Mouse (Mus musculus) heart, embryonic 14.5 days (tissue): ENCODE results near the gene Nags. TPM values are rescaled to one million over a fixed set of nuclear protein-coding genes. Genes with fewer than 3 reads are reported as not detected.
A peak's percentile ranks its signal among the peaks of the same experiment; 100 is the strongest.

ENCODE experiments used
- ATAC-seq: fragments of 200-750 bp; cut with Nextera tagmentation; 2 replicates; pipeline ENCODE4 v1.8.0; 2017; ENCODE audit warnings: low read depth, moderate TSS enrichment; ENCODE audit not compliant: insufficient number of reproducible peaks, insufficient read depth, low FRiP score
- H3K27ac ChIP-seq, 2 experiments: fragments of 200-500 bp in 1 of 2; fragments of 300-500 bp in 1 of 2; sonication (generic) in 1 of 2; replicated peaks in 1 of 2; 2 replicates each; pipeline ENCODE4 v1.5.1; 2012 to 2014; ENCODE audit warnings: low read depth in 2 of 2, low read length in 2 of 2, control low read depth in 1 of 2, mild to moderate bottlenecking in 1 of 2, mixed read lengths in 1 of 2; ENCODE audit not compliant: control insufficient read depth in 1 of 2, insufficient read depth in 1 of 2
- H3K27me3 ChIP-seq: fragments of 300-500 bp; sonication (generic); 2 replicates; pipeline ENCODE4 v1.6.1; 2014; ENCODE audit warnings: mild to moderate bottlenecking, low read length, control low read depth; ENCODE audit not compliant: control insufficient read depth, insufficient read depth
- H3K36me3 ChIP-seq: fragments of 300-500 bp; sonication (generic); 2 replicates; pipeline ENCODE4 v1.6.1; 2014; ENCODE audit warnings: mild to moderate bottlenecking, control low read depth, low read length, mixed read lengths; ENCODE audit not compliant: control insufficient read depth, insufficient read depth
- H3K4me1 ChIP-seq, 2 experiments: fragments of 200-500 bp in 1 of 2; fragments of 300-500 bp in 1 of 2; sonication (generic) in 1 of 2; 2 replicates each; pipeline ENCODE4 v1.6.1; 2012 to 2014; ENCODE audit warnings: low read length in 2 of 2, control low read depth in 1 of 2, mixed read lengths in 1 of 2; ENCODE audit not compliant: control insufficient read depth in 2 of 2, insufficient read depth in 2 of 2
- H3K4me2 ChIP-seq: fragments of 300-500 bp; sonication (generic); 2 replicates; pipeline ENCODE4 v1.6.1; 2014; ENCODE audit warnings: mild to moderate bottlenecking, low read length
- H3K4me3 ChIP-seq, 2 experiments: fragments of 200-500 bp in 1 of 2; fragments of 300-500 bp in 1 of 2; sonication (generic) in 1 of 2; 2 replicates each; pipeline ENCODE4 v1.5.1; 2012 to 2014; ENCODE audit warnings: low read length in 2 of 2, mild to moderate bottlenecking in 2 of 2, control low read depth in 1 of 2, low read depth in 1 of 2, moderate library complexity in 1 of 2; ENCODE audit not compliant: control insufficient read depth in 1 of 2, insufficient read depth in 1 of 2
- H3K9ac ChIP-seq: fragments of 300-500 bp; sonication (generic); 2 replicates; pipeline ENCODE4 v1.6.1; 2014; ENCODE audit warnings: mild to moderate bottlenecking, low read length
- H3K9me3 ChIP-seq: fragments of 300-500 bp; sonication (generic); 2 replicates; pipeline ENCODE4 v1.6.1; 2016; ENCODE audit warnings: low read length, control low read depth; ENCODE audit not compliant: control insufficient read depth
- WGBS: fragments of 180-500 bp; shearing (Covaris S2); extraction: QIAGEN DNeasy Blood & Tissue Kit; methylation state at CpG from one replicate; pipeline ENCODE4 v1.1.7; 2014; 5-methylcytosine and 5-hydroxymethylcytosine counted together
- polyA plus RNA-seq: library from polyadenylated mRNA; unstranded; fragments of >200 nt; fragmentation: Nextera tagmentation; extraction: Ambion mirVana; gene quantifications from 2 replicates; pipeline ENCODE4 v1.2.1, GENCODE M21; 2014

The Nags gene
- polyA plus RNA-seq, 1 experiment from 2014 or later: not detected

DNA sequence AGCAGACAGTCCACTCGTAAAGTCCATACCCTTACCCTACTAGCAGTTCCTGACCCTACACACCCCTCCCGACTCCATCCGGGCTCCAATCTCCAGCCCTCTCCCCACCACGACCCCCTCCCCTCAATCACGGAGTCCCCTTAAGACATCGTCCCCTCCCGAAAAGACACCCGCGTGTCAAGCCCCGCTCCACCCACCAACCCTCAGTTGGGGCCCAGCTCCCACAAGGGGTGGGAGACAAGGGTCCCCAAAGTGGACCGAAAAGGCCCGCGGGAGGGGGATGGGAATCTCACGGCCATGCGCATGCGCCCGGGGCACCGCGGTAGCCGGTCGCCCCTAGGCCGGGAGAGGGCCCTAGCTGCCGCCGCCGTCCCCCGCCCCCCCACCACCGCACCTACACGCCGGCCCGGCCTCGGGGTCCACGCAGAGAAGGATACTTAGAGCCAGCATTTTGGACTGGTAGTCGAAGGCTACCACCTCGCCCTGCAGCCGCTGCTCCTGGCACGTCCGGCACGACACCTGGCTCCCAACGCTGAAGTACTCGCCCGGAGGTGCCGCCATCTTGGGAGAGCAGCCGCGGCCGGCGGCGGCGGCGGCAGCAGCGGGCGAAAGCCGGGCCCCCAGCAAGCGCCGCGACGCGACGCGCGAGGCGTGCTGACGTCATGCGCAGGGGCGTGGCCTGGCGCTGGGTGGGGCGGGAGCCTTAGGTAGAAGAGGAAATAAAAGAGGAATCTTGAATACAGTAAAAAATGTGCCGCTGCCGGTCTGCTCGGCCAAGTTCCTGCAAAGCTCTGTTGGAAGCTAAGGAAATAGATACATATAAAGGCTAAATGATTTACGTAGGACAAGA, 39.6 kb downstream of the Nags start, which contains the start of gene Lsm12:
TSS of gene Lsm12 (minus strand) at position 651 of the 850 bp plus-strand sequence.
- under 1% methylated on average over 69 of the region's 70 CpGs for WGBS
- peaks cover 0 to 15% of the 10 kb centered on the region in 2 experiments; a peak in 2 of 4 replicates for H3K4me1 ChIP-seq
- H3K9ac ChIP-seq: peak within 1 kb of the TSS; percentile 95
- H3K4me3 ChIP-seq: peak within 1 kb of the TSS; percentile 80 to 96
- H3K4me2 ChIP-seq: peak within 1 kb of the TSS; percentile 85
- no peaks in the 10 kb centered on the region for H3K27me3 ChIP-seq
- no peaks in the 10 kb centered on the region for H3K9me3 ChIP-seq
- peaks cover 32% of the 10 kb centered on the region for H3K36me3 ChIP-seq
- peak; percentile 80 for ATAC-seq
- H3K27ac ChIP-seq: peak within 1 kb of the TSS; percentile 90 to 94

DNA sequence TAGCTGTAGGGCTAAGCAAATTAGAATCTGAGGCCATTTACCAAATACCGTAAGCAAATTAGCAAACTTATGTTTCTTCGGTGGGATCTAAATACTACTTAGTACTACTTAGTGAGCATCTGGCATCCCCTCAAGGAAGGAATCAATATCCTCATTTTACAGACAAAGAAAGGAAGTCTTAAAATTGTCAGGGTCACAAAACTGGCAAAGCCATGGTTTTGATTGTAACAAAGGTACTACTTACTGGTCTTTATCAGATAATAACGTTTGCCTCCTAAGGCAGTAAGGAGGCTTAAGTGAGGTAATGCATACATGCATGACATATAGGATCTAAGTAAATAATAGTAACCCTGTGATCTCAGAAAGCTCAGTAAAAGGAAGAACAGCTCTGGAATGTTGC, 40.4 kb downstream of the Nags start:
- H3K4me1 ChIP-seq: peaks cover under 1 to 21% of the 10 kb centered on the region in 2 experiments; a peak in 3 of 4 replicates
- peak overlapping the region in 1 of 2 experiments; percentile 96; a peak in 2 of 4 replicates for H3K4me3 ChIP-seq
- H3K36me3 ChIP-seq: peaks cover 24% of the 10 kb centered on the region
- ATAC-seq: no peak
- WGBS: 55% methylated on average over 3 of the region's 3 CpGs
- peak overlapping the region; percentile 95; the same call in 1 of the 2 replicates for H3K9ac ChIP-seq
- no peaks in the 10 kb centered on the region for H3K9me3 ChIP-seq
- H3K27ac ChIP-seq: no peak overlapping the region; a peak in 1 of 4 replicates
- H3K4me2 ChIP-seq: peak overlapping the region; percentile 85
- no peaks in the 10 kb centered on the region for H3K27me3 ChIP-seq

DNA sequence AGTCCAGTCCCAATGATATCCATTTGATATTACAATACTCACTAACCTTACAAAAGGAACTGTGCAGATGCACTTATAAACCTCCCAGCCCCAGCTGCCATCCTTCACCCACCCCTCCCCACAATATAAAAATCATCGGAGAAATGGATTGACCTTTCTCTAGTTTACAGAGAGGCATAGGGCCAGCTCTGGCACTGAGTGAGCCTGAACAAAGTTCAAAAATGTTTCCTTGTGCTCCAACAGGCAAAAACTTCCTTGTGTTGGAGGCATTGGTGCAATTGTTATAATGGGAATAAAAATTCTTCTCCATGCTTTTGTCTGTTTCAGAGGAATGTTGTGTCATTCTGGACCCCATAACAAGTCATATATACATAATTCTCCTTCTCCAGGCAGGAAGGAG, 40.9 kb downstream of the Nags start:
- ATAC-seq: no peak
- H3K4me3 ChIP-seq: no peak overlapping the region
- WGBS: 72% methylated on average over 1 of the region's 1 CpGs
- H3K9me3 ChIP-seq: no peaks in the 10 kb centered on the region
- H3K36me3 ChIP-seq: peaks cover 19% of the 10 kb centered on the region
- no peak overlapping the region for H3K4me2 ChIP-seq
- H3K27me3 ChIP-seq: no peaks in the 10 kb centered on the region
- H3K9ac ChIP-seq: no peak overlapping the region
- no peak overlapping the region for H3K27ac ChIP-seq
- H3K4me1 ChIP-seq: peaks cover 2 to 24% of the 10 kb centered on the region in 2 experiments; a peak in 3 of 4 replicates

DNA sequence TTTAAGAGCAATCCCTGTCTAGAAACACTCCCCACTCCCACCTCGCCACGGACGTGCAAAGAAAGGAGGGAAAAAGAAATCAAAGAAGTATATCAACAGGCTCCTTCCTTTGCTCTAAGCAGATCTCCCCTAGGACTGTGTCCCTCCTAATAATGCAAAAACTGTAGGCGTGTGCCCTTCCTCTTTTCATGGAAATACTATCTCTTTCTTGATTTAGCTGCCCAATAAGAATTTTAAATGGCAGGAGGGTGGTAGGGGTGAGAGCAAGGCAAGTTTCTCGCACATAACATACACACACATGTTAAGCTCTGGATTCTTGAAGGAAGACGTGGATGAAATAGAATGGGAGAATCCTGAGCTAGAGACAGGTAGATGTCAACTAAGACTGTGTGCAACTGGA, 43.7 kb downstream of the Nags start:
- Histone ChIP-seq H3K4me1 (peaks cover 2 to 16% of the 10 kb centered on the region in 2 experiments; a peak in 3 of 4 replicates), H3K9me3 (no peaks in the 10 kb centered on the region), H3K27me3 (no peaks in the 10 kb centered on the region), H3K36me3 (peaks cover 21% of the 10 kb centered on the region), H3K9ac (peak overlapping the region; percentile 77), H3K4me2 (peak overlapping the region; percentile 77), H3K4me3 (peak overlapping the region; percentile 62 to 81), H3K27ac (peak overlapping the region in 1 of 2 experiments; percentile 20; a peak in 1 of 4 replicates)
- WGBS: 53% methylated on average over 6 of the region's 6 CpGs
- ATAC-seq: no peak

DNA sequence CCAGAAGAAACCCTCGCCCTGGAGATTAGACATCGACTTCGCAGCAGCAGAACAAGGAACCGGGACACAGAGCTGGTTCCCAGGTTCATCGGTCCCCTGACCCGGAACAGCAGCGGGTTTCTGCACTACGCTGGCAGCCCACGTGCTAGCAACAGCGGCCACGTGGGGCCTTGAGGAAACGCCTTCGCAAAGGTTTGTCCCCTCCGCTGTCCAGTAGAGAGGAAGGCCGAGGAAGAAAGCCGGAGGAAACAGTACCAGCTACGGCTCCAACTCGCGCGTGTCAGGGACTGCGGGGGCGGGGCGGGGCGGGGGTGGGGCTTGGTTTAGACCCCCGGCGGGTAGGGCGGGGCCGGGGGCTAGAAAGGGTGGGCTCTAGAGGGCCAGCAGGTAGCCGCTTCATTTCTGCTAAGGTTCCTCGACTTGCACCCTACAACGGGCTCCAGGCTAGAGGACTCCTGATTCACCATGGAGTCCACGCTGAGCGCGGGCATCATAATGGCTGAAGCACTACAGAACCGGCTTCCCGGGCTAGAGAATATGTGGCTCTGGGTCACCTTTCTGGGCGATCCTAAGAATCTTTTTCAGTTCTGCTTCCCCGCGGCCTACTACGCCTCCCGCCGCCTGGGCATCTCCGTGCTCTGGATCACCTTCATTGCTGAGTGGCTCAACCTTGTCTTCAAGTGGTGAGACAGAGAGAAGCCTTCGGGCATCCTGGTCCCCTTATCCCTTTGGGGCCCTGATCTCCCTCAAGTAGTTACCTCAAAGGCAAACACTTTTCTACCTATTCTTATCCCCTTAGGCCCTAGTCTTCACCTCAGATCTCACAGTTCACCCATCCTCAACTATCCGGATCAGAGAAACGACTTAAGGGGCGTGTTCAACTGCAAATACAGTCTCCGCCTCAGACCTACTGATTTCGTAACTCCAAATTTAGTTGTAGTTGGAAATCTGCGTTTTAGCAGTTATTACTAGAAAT, 44.4 kb downstream of the Nags start, which contains the start of gene G6pc3:
TSS of gene G6pc3 (plus strand) at position 160 of the 976 bp plus-strand sequence.
- peak within 1 kb of the TSS; percentile 77 for H3K9ac ChIP-seq
- H3K4me1 ChIP-seq: peaks cover 2 to 12% of the 10 kb centered on the region in 2 experiments; a peak in 3 of 4 replicates
- H3K9me3 ChIP-seq: no peaks in the 10 kb centered on the region
- WGBS: 2% methylated on average over 50 of the region's 50 CpGs
- peak within 1 kb of the TSS; percentile 62 to 81 for H3K4me3 ChIP-seq
- peak within 1 kb of the TSS; percentile 34 to 60 for H3K27ac ChIP-seq
- peak within 1 kb of the TSS; percentile 77 for H3K4me2 ChIP-seq
- ATAC-seq: peak; percentile 81
- no peaks in the 10 kb centered on the region for H3K27me3 ChIP-seq
- H3K36me3 ChIP-seq: peaks cover 29% of the 10 kb centered on the region

DNA sequence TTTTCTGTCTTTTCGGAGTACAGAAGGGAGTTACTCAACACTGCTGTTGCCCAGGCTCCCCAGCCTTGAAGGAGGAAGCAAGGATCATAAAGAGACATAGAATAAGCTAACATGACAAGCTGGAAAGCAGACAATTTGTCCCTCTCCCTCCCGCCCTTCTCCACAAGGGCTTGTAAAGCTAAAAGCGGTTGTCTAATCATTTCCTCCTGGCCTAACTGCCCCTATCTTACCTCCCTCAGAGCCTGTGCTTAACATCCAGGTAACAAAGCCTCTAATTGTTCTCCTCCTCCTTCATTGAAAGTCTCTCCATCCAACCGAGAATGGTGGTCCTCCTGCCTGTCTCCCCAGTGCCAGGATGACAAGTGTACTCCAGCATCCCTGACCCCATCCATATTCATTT, 45.5 kb downstream of the Nags start:
- H3K4me2 ChIP-seq: peak overlapping the region; percentile 77
- H3K4me1 ChIP-seq: peaks cover 2 to 12% of the 10 kb centered on the region in 2 experiments; a peak in 3 of 4 replicates
- H3K4me3 ChIP-seq: no peak overlapping the region
- peaks cover 40% of the 10 kb centered on the region for H3K36me3 ChIP-seq
- ATAC-seq: no peak
- H3K27me3 ChIP-seq: no peaks in the 10 kb centered on the region
- H3K9ac ChIP-seq: peak overlapping the region; percentile 77
- H3K9me3 ChIP-seq: no peaks in the 10 kb centered on the region
- 53% methylated on average over 4 of the region's 4 CpGs for WGBS
- H3K27ac ChIP-seq: no peak overlapping the region
